Mouse (Mus musculus): Measurements from ENCODE around the gene Pank4.

Gene Pank4

GRCm38 (mm10) chr4:154963901-154964580 is at the start of gene Pank4:
Pank4 (plus strand) TSS chr4:154964123.
- in situ Hi-C loops (cut with MboI; ENCODE audit: unreplicated experiment in 2 of 2): loop anchor here (10.0 to 25.0 kb wide), 3 partner anchors 273 to 598 kb away; partner anchors contain the start of genes Faap20 (in 2 of the 2) and Nadk (in 1 of the 2)

GRCm38 (mm10) chr4:154914252-154914651 is 49.7 kb upstream of the Pank4 start:
- in situ Hi-C loops (cut with MboI; ENCODE audit: unreplicated experiment in 2 of 2): no loop called here

GRCm38 (mm10) chr4:154914707-154915106 is 49.2 kb upstream of the Pank4 start:
- in situ Hi-C loops (cut with MboI; ENCODE audit: unreplicated experiment in 2 of 2): no loop called here

- in situ Hi-C loops (cut with MboI; ENCODE audit: unreplicated experiment in 2 of 2): no loop called here
Measured at GRCm38 (mm10) chr4:154915286-154915685, 48.6 kb upstream of the Pank4 start.

GRCm38 (mm10) chr4:154916662-154917061 is 47.3 kb upstream of the Pank4 start:
- in situ Hi-C loops (cut with MboI; ENCODE audit: unreplicated experiment in 2 of 2): no loop called here

- in situ Hi-C loops (cut with MboI; ENCODE audit: unreplicated experiment in 2 of 2): no loop called here
Measured at GRCm38 (mm10) chr4:154922291-154922690, 41.6 kb upstream of the Pank4 start.

- in situ Hi-C loops (cut with MboI; ENCODE audit: unreplicated experiment in 2 of 2): no loop called here
Measured at GRCm38 (mm10) chr4:154922931-154923330, 41.0 kb upstream of the Pank4 start.

GRCm38 (mm10) chr4:154925413-154925812 is 38.5 kb upstream of the Pank4 start:
- in situ Hi-C loops (cut with MboI; ENCODE audit: unreplicated experiment in 2 of 2): loop anchor here in 1 of 2 experiments (25.0 kb wide), 1 partner anchor 662 kb away; no protein-coding TSS in a partner anchor

GRCm38 (mm10) chr4:154926969-154927898 is 36.7 kb upstream of the Pank4 start:
- in situ Hi-C loops (cut with MboI; ENCODE audit: unreplicated experiment in 2 of 2): loop anchor here in 1 of 2 experiments (25.0 kb wide), 1 partner anchor 660 kb away; no protein-coding TSS in a partner anchor

- in situ Hi-C loops (cut with MboI; ENCODE audit: unreplicated experiment in 2 of 2): loop anchor here in 1 of 2 experiments (25.0 kb wide), 1 partner anchor 659 kb away; no protein-coding TSS in a partner anchor
Measured at GRCm38 (mm10) chr4:154927899-154928337, 36.0 kb upstream of the Pank4 start.

- in situ Hi-C loops (cut with MboI; ENCODE audit: unreplicated experiment in 2 of 2): loop anchor here in 1 of 2 experiments (25.0 kb wide), 1 partner anchor 659 kb away; no protein-coding TSS in a partner anchor
Measured at GRCm38 (mm10) chr4:154928395-154929087, 35.4 kb upstream of the Pank4 start, which contains the start of gene Tnfrsf14. Tnfrsf14 (minus strand) TSS chr4:154928563.

- in situ Hi-C loops (cut with MboI; ENCODE audit: unreplicated experiment in 2 of 2): loop anchor here in 1 of 2 experiments (25.0 kb wide), 1 partner anchor 658 kb away; no protein-coding TSS in a partner anchor
Measured at GRCm38 (mm10) chr4:154929088-154929660, 34.7 kb upstream of the Pank4 start.

- in situ Hi-C loops (cut with MboI; ENCODE audit: unreplicated experiment in 2 of 2): loop anchor here in 1 of 2 experiments (25.0 kb wide), 1 partner anchor 654 kb away; no protein-coding TSS in a partner anchor
Measured at GRCm38 (mm10) chr4:154933306-154933907, 30.5 kb upstream of the Pank4 start.

GRCm38 (mm10) chr4:154934800-154935199 is 29.1 kb upstream of the Pank4 start:
- in situ Hi-C loops (cut with MboI; ENCODE audit: unreplicated experiment in 2 of 2): loop anchor here in 1 of 2 experiments (25.0 kb wide), 1 partner anchor 653 kb away; no protein-coding TSS in a partner anchor

- in situ Hi-C loops (cut with MboI; ENCODE audit: unreplicated experiment in 2 of 2): loop anchor here in 1 of 2 experiments (25.0 kb wide), 1 partner anchor 652 kb away; no protein-coding TSS in a partner anchor
Measured at GRCm38 (mm10) chr4:154935788-154936187, 28.1 kb upstream of the Pank4 start.

- in situ Hi-C loops (cut with MboI; ENCODE audit: unreplicated experiment in 2 of 2): loop anchor here in 1 of 2 experiments (25.0 kb wide), 1 partner anchor 651 kb away; no protein-coding TSS in a partner anchor
Measured at GRCm38 (mm10) chr4:154936542-154937255, 27.2 kb upstream of the Pank4 start.

GRCm38 (mm10) chr4:154937746-154938145 is 26.2 kb upstream of the Pank4 start:
- in situ Hi-C loops (cut with MboI; ENCODE audit: unreplicated experiment in 2 of 2): loop anchor here in 1 of 2 experiments (25.0 kb wide), 1 partner anchor 650 kb away; no protein-coding TSS in a partner anchor

- in situ Hi-C loops (cut with MboI; ENCODE audit: unreplicated experiment in 2 of 2): loop anchor here (5.0 to 25.0 kb wide), 3 partner anchors 63 to 647 kb away; partner anchors contain the start of gene Pex10 (in 1 of the 2)
Measured at GRCm38 (mm10) chr4:154940156-154940555, 23.8 kb upstream of the Pank4 start.
